Mouse (Mus musculus): ENCODE measurements around the gene Nmrk2.

DNA sequence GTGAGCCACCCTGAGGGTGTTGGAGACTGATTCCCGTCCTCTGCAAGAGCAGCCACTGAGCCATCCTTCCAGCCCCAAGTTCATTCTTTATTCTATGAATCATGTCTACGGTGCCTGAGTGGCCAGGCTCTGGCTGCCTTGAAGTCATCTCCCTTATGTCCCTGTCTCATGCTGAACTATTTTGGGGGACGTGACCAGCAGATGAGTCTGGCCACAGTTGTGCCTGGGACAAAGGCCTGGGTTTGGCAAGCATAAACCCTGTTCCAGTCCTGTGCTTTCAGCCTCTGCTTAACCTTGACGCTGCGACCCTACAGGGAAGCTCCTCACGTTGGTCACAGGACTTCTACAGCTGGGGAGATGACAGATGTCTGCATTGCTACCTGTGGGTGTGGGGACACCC is 4.5 kb downstream of the Nmrk2 start:
- TF ChIP-seq CTCF (IDR thresholded peaks at IDR 0.05; ENCODE audit: insufficient read depth, low read length): no peak
- no peak for TF ChIP-seq POLR2A (IDR thresholded peaks at IDR 0.05; ENCODE audit: borderline replicate concordance, extremely low read depth, low read depth, low read length)

Measured in lung, adult 2 months (tissue).